Mouse (Mus musculus) cerebellum, postnatal 10 days (tissue): ENCODE data around the gene Ncdn.
A peak's percentile ranks its signal among the peaks of the same experiment; 100 is the strongest.

Experiments used
- DNase-seq, 2 experiments: peaks; one replicate each; pipeline ENCODE4 v3.0.0; 2021; ENCODE audit warnings: mixed read lengths in 2 of 2

Ncdn gene

GRCm38 (mm10) chr4:126706630-126707438, 46.4 kb downstream of the Ncdn start:
- peak; percentile 15 to 17 for DNase-seq

- DNase-seq = no peak
Observed at GRCm38 (mm10) chr4:126696908-126697307, 56.3 kb downstream of the Ncdn start.
